Mouse (Mus musculus) heart, adult 2 months (tissue): ENCODE results near the gene Dusp27. TPM values are rescaled to one million over a fixed set of nuclear protein-coding genes. Genes with fewer than 3 reads are reported as not detected.

Experiments
- DNase-seq, 2 experiments: peaks; one replicate each; pipeline ENCODE4 v3.0.0; 2021
- H3K27ac ChIP-seq: fragments of 200-600 bp; 2 replicates; pipeline ENCODE4 v1.8.1; 2022
- H3K27me3 ChIP-seq: fragments of 200-500 bp; 2 replicates; pipeline ENCODE4 v1.6.1; 2012; ENCODE audit warnings: mild to moderate bottlenecking, low read length, inconsistent platforms, mixed read lengths; ENCODE audit not compliant: control insufficient read depth, insufficient read depth
- H3K36me3 ChIP-seq: fragments of 200-500 bp; 2 replicates; pipeline ENCODE4 v1.6.1; 2012; ENCODE audit warnings: low read length, inconsistent platforms; ENCODE audit not compliant: control insufficient read depth, insufficient read depth
- H3K4me1 ChIP-seq: fragments of 200-500 bp; 2 replicates; pipeline ENCODE4 v1.6.1; 2011; ENCODE audit warnings: low read length; ENCODE audit not compliant: control insufficient read depth, insufficient read depth
- H3K4me3 ChIP-seq: fragments of 200-600 bp; 2 replicates; pipeline ENCODE4 v1.8.1; 2022
- H3K79me2 ChIP-seq: fragments of 200-500 bp; replicated peaks from 2 replicates; pipeline ENCODE4 v1.6.1; 2012; ENCODE audit warnings: mild to moderate bottlenecking, inconsistent platforms, low read length, moderate library complexity, mixed read lengths; ENCODE audit not compliant: control insufficient read depth, insufficient read depth
- H3K9ac ChIP-seq: fragments of 200-500 bp; 2 replicates; pipeline ENCODE4 v1.6.1; 2012; ENCODE audit warnings: low read depth, mild to moderate bottlenecking, control low read depth, inconsistent platforms, low read length, mixed read lengths
- CTCF ChIP-seq: fragments of 200-600 bp; IDR thresholded peaks from 2 replicates; pipeline ENCODE4 v1.8.1; 2022; ENCODE audit warnings: antibody characterized with exemption, mild to moderate bottlenecking, moderate library complexity
- EP300 ChIP-seq: fragments of 200-500 bp; IDR thresholded peaks from 2 replicates; pipeline ENCODE4 v1.6.1; 2011; ENCODE audit warnings: low read depth, low read length, control low read depth; ENCODE audit not compliant: insufficient read depth
- POLR2A ChIP-seq: fragments of 200-500 bp; IDR thresholded peaks from 2 replicates; pipeline ENCODE4 v1.6.1; 2011; ENCODE audit warnings: mild to moderate bottlenecking, low read depth, low read length, control low read depth; ENCODE audit not compliant: insufficient read depth
- WGBS: fragments of 180-500 bp; shearing (Covaris S2); methylation state at CpG from one replicate; pipeline ENCODE4 v1.1.7; 2018; 5-methylcytosine and 5-hydroxymethylcytosine counted together
- intact Hi-C: fragments of 180-260 bp; cut with DNase I; formaldehyde crosslinking; loops from one replicate; pipeline ENCODE4 v1.15.1; 2025
- long read RNA-seq: library from polyadenylated mRNA; stranded (forward); transcript quantifications from one replicate; pipeline ENCODE4 v2.0.0, GENCODE M21; 2021
- polyA plus RNA-seq: library from polyadenylated mRNA; depleted of rRNA; stranded (reverse); fragments of >200 nt; gene quantifications from 2 replicates; pipeline ENCODE4 v1.2.3, GENCODE M21; 2012; rRNA removed
- total RNA-seq, 2 experiments: library from RNA; stranded (reverse); gene quantifications; 2 replicates each; pipeline ENCODE4 v1.2.3; 2021

Dusp27 gene
- total RNA-seq = 10 to 100 TPM; 37.3 to 42.1 TPM
- 9.4 and 12.8 TPM in 2 replicates for polyA plus RNA-seq
- long read RNA-seq, full-length matches to known transcripts = 48 of 61 reads
- long read RNA-seq, partial matches to known transcripts = 1 of 61 reads
- long read RNA-seq, other reads (novel, unspliced or antisense) = 12 of 61 reads

- intact Hi-C loops = no loop called here
- peak in 1 of 2 experiments; percentile 19 for DNase-seq
Measured at GRCm38 (mm10) chr1:166127719-166128118, at the start of gene Dusp27. Gene Dusp27 (minus strand): TSS chr1:166127922.

GRCm38 (mm10) chr1:166173621-166174020 is 45.9 kb upstream of the Dusp27 start:
- intact Hi-C loops = no loop called here
- WGBS = 71% methylated on average over 9 of the region's 9 CpGs
- no peaks in the 10 kb centered on the region for H3K27me3 ChIP-seq

More at GRCm38 (mm10) chr1:166127719-166128118, at the start of gene Dusp27:
- H3K27me3 ChIP-seq = no peaks in the 10 kb centered on the region
- peaks cover 3% of the 10 kb centered on the region for H3K36me3 ChIP-seq
- TF ChIP-seq POLR2A (peak; percentile 73), CTCF (no peak), EP300 (no peak)
- H3K4me3 ChIP-seq = peak within 1 kb of the TSS; percentile 43
- no peaks in the 10 kb centered on the region for H3K79me2 ChIP-seq
- peaks cover 5% of the 10 kb centered on the region; the same call in 1 of the 2 replicates for H3K4me1 ChIP-seq
- WGBS = 22% methylated on average over 4 of the region's 4 CpGs
- H3K27ac ChIP-seq = peak within 1 kb of the TSS; percentile 90
- peak within 1 kb of the TSS; percentile 89 for H3K9ac ChIP-seq

GRCm38 (mm10) chr1:166172992-166173391 is 45.3 kb upstream of the Dusp27 start:
- H3K4me1 ChIP-seq = no peaks in the 10 kb centered on the region
- no peaks in the 10 kb centered on the region for H3K27me3 ChIP-seq
- no peak for TF ChIP-seq CTCF
- no peak for TF ChIP-seq POLR2A
- TF ChIP-seq EP300 = no peak
- DNase-seq = no peak
- H3K36me3 ChIP-seq = no peaks in the 10 kb centered on the region
- 49% methylated on average over 3 of the region's 3 CpGs for WGBS
- H3K27ac ChIP-seq = no peak overlapping the region
- H3K9ac ChIP-seq = no peak overlapping the region
- intact Hi-C loops = no loop called here
- no peaks in the 10 kb centered on the region for H3K79me2 ChIP-seq
- no peak overlapping the region for H3K4me3 ChIP-seq

More at GRCm38 (mm10) chr1:166173621-166174020, 45.9 kb upstream of the Dusp27 start:
- Histone ChIP-seq H3K36me3 (no peaks in the 10 kb centered on the region), H3K4me1 (no peaks in the 10 kb centered on the region), H3K79me2 (no peaks in the 10 kb centered on the region), H3K9ac (no peak overlapping the region), H3K4me3 (no peak overlapping the region), H3K27ac (no peak overlapping the region)
- no peak for DNase-seq
- no peak for TF ChIP-seq EP300
- TF ChIP-seq CTCF = no peak

- H3K27ac ChIP-seq = no peak overlapping the region
- TF ChIP-seq POLR2A = no peak
- no peak for TF ChIP-seq CTCF
- TF ChIP-seq EP300 = no peak
- WGBS = 92% methylated on average over 12 of the region's 12 CpGs
- intact Hi-C loops = no loop called here
- no peak overlapping the region for H3K4me3 ChIP-seq
- no peaks in the 10 kb centered on the region for H3K79me2 ChIP-seq
- no peaks in the 10 kb centered on the region for H3K4me1 ChIP-seq
- H3K9ac ChIP-seq = no peak overlapping the region
- H3K36me3 ChIP-seq = no peaks in the 10 kb centered on the region
- no peak for DNase-seq
- H3K27me3 ChIP-seq = no peaks in the 10 kb centered on the region
Measured at GRCm38 (mm10) chr1:166170852-166171251, 43.1 kb upstream of the Dusp27 start.

GRCm38 (mm10) chr1:166169713-166170112 is 42.0 kb upstream of the Dusp27 start:
- TF ChIP-seq CTCF (no peak), POLR2A (no peak), EP300 (no peak)
- no peak for DNase-seq
- intact Hi-C loops = no loop called here
- H3K9ac ChIP-seq = no peak overlapping the region
- no peak overlapping the region for H3K27ac ChIP-seq
- no peak overlapping the region for H3K4me3 ChIP-seq
- no peaks in the 10 kb centered on the region for H3K36me3 ChIP-seq
- H3K79me2 ChIP-seq = no peaks in the 10 kb centered on the region
- no peaks in the 10 kb centered on the region for H3K4me1 ChIP-seq
- 79% methylated on average over 7 of the region's 7 CpGs for WGBS
- H3K27me3 ChIP-seq = no peaks in the 10 kb centered on the region

- H3K4me1 ChIP-seq = no peaks in the 10 kb centered on the region
- H3K4me3 ChIP-seq = no peak overlapping the region
- DNase-seq = no peak
- no peaks in the 10 kb centered on the region for H3K36me3 ChIP-seq
- no peak overlapping the region for H3K9ac ChIP-seq
- TF ChIP-seq EP300 = no peak
- no peak for TF ChIP-seq CTCF
- no peak for TF ChIP-seq POLR2A
- 89% methylated on average over 7 of the region's 7 CpGs for WGBS
- no peak overlapping the region for H3K27ac ChIP-seq
- H3K79me2 ChIP-seq = no peaks in the 10 kb centered on the region
- H3K27me3 ChIP-seq = no peaks in the 10 kb centered on the region
- intact Hi-C loops = no loop called here
Measured at GRCm38 (mm10) chr1:166168017-166168416, 40.3 kb upstream of the Dusp27 start.
